Mouse (Mus musculus) cortical plate, adult 2 months (tissue): Measurements from ENCODE around the gene Arpc2.
"Not testable (repeated sequence)": the region's sequence is repeated elsewhere in the genome, so short reads cannot be mapped to it uniquely, and the experiment has no call there.

Experiments used
- CTCF ChIP-seq: fragments of 200-500 bp; IDR thresholded peaks from 2 replicates; pipeline ENCODE4 v1.5.1; 2011; ENCODE audit warnings: mild to moderate bottlenecking, control low read depth, low read length; ENCODE audit not compliant: insufficient read depth; ENCODE audit errors: extremely low read depth
- POLR2A ChIP-seq: fragments of 200-500 bp; IDR thresholded peaks from 2 replicates; pipeline ENCODE4 v1.6.1; 2011; ENCODE audit warnings: mild to moderate bottlenecking, low read length, control low read depth; ENCODE audit not compliant: insufficient read depth; ENCODE audit errors: extremely low read depth

- TF ChIP-seq CTCF, POLR2A: not testable (repeated sequence)
Measured at GRCm38 (mm10) chr1:74286869-74287607, 51.2 kb downstream of the Arpc2 start.
